ENCODE assay signal across 22 mouse cellular contexts in the genomic region with DNA sequence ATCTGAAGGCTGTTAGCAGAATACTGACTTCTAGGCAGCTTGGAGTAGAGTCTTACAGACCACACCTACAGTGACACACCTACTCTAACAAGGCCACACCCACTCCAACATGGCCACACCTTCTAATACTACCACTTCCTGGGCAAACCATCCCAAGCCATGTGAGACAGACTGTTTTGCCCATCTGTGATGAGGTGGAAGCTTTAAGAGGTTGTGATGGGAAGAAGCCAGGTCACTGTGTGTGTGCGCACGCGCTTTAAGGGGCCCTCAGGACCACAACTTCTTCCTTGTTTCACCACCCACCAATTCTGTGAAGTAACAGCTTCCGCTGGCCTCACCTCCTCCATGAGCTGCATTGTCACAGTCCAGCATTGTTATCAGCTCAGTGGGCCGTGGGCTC.
DNase-seq lines count a peak whose midpoint lies in the region; ATAC-seq and TF ChIP-seq lines count a peak whose summit lies in the region.
"Had no signal": no experiment of that assay in that cellular context is flagged by ENCODE, and none has a peak within 500 bp of the region (broad histone marks: within the 10 kb centered on the region; RNA-seq: fewer than 3 reads in every experiment).

No protein-coding gene starts in this region.

- DNase-seq in midbrain, embryonic 10.5 days (ENCODE audit: low spot score), result no peak
- no peak for DNase-seq in midbrain, postnatal 0 days (ENCODE audit: low spot score)
- peak; percentile 48 for DNase-seq in R1 (ENCODE audit: low read depth, low spot score)
- peak; percentile 28 for DNase-seq in liver, postnatal 0 days
- no peak for DNase-seq in right cerebral cortex, postnatal 14 days
- no peak for DNase-seq in right cerebral cortex, adult 2 months (ENCODE audit: low spot score in 2 of 2)
- DNase-seq: adrenal gland, adult 2 months; cerebellum, adult 9-10 months; embryo, embryonic 11 days; forebrain, postnatal 0 days; gastrocnemius, postnatal 14 days; heart, postnatal 14 days; kidney, postnatal 14 days; layer of hippocampus, adult 9-11 months; lung, postnatal 14 days; right cerebral cortex, adult 18-20 months; thymus, postnatal 36 days had no signal

- TF ChIP-seq CTCF in midbrain, postnatal 0 days (IDR thresholded peaks at IDR 0.05), result no peak
- no peak for TF ChIP-seq CTCF in liver, postnatal 0 days (IDR thresholded peaks at IDR 0.05; ENCODE audit: low read depth)

- TF ChIP-seq EP300 in liver, postnatal 0 days (IDR thresholded peaks at IDR 0.05; ENCODE audit: low read depth), result no peak

- peaks cover 41% of the 10 kb centered on the region for H3K4me1 ChIP-seq in midbrain, embryonic 10.5 days
- H3K4me1 ChIP-seq in midbrain, postnatal 0 days (ENCODE audit: insufficient read depth, low read length), result no peaks in the 10 kb centered on the region
- no peaks in the 10 kb centered on the region; the same call in 1 of the 2 replicates for H3K4me1 ChIP-seq in liver, postnatal 0 days (ENCODE audit: insufficient read depth)
- H3K4me1 ChIP-seq in kidney, embryonic 14.5 days (ENCODE audit: control insufficient read depth, insufficient read depth, low read length), result no peaks in the 10 kb centered on the region
- H3K4me1 ChIP-seq: heart, embryonic 10.5 days had no signal

- peaks cover 10% of the 10 kb centered on the region; the same call in 1 of the 2 replicates for H3K27me3 ChIP-seq in midbrain, embryonic 10.5 days (ENCODE audit: low read depth, poor library complexity, severe bottlenecking)
- no peaks in the 10 kb centered on the region for H3K27me3 ChIP-seq in midbrain, postnatal 0 days (ENCODE audit: insufficient read depth, low read length)
- H3K27me3 ChIP-seq in liver, postnatal 0 days (ENCODE audit: insufficient read depth, low read length), result no peaks in the 10 kb centered on the region
- no peaks in the 10 kb centered on the region for H3K27me3 ChIP-seq in kidney, embryonic 14.5 days (ENCODE audit: control insufficient read depth, insufficient read depth, low read length)
- H3K27me3 ChIP-seq: Patski had no signal

- no peak overlapping the region for H3K9ac ChIP-seq in midbrain, postnatal 0 days (replicated peaks; ENCODE audit: low read length, poor library complexity, severe bottlenecking)
- no peak overlapping the region for H3K9ac ChIP-seq in liver, postnatal 0 days (replicated peaks)
- H3K9ac ChIP-seq in kidney, embryonic 14.5 days (ENCODE audit: low read depth, low read length), result no peak overlapping the region
- H3K9ac ChIP-seq: forebrain, postnatal 0 days had no signal

- no peak overlapping the region for H3K4me2 ChIP-seq in midbrain, postnatal 0 days (ENCODE audit: low read depth, low read length, poor library complexity, severe bottlenecking)
- H3K4me2 ChIP-seq in liver, postnatal 0 days (ENCODE audit: low read depth, low read length), result no peak overlapping the region
- H3K4me2 ChIP-seq in kidney, embryonic 14.5 days (replicated peaks; ENCODE audit: low read depth, low read length), result no peak overlapping the region

- ATAC-seq in midbrain, postnatal 0 days (ENCODE audit: low FRiP score), result no peak
- ATAC-seq in erythroblast, adult 5-6 weeks (replicated peaks; ENCODE audit: low FRiP score, poor library complexity, severe bottlenecking), result peak; percentile 46; the same call in 1 of the 2 replicates
- ATAC-seq in liver, postnatal 0 days, result peak; percentile 60
- ATAC-seq in kidney, embryonic 14.5 days (ENCODE audit: low FRiP score, low TSS enrichment), result no peak
- ATAC-seq: forebrain, postnatal 0 days; intestine, embryonic 16.5 days; Patski had no signal

- H3K9me3 ChIP-seq in midbrain, embryonic 10.5 days (replicated peaks), result no peaks in the 10 kb centered on the region
- no peaks in the 10 kb centered on the region for H3K9me3 ChIP-seq in midbrain, postnatal 0 days (ENCODE audit: low read length)
- H3K9me3 ChIP-seq in liver, postnatal 0 days (ENCODE audit: low read length), result no peaks in the 10 kb centered on the region
- H3K9me3 ChIP-seq in kidney, embryonic 14.5 days (ENCODE audit: control insufficient read depth, low read length), result no peaks in the 10 kb centered on the region
- H3K9me3 ChIP-seq: heart, embryonic 10.5 days had no signal

- no peaks in the 10 kb centered on the region for H3K36me3 ChIP-seq in midbrain, embryonic 10.5 days
- H3K36me3 ChIP-seq in midbrain, postnatal 0 days (ENCODE audit: insufficient read depth, low read length), result no peaks in the 10 kb centered on the region
- H3K36me3 ChIP-seq in liver, postnatal 0 days (replicated peaks; ENCODE audit: insufficient read depth, low read length), result no peaks in the 10 kb centered on the region
- no peaks in the 10 kb centered on the region for H3K36me3 ChIP-seq in kidney, embryonic 14.5 days (ENCODE audit: control insufficient read depth, insufficient read depth, low read length)
- H3K36me3 ChIP-seq: heart, embryonic 10.5 days had no signal

- no peak overlapping the region for H3K4me3 ChIP-seq in midbrain, embryonic 10.5 days
- H3K4me3 ChIP-seq in midbrain, postnatal 0 days (ENCODE audit: low read depth, low read length), result no peak overlapping the region
- H3K4me3 ChIP-seq in liver, postnatal 0 days (ENCODE audit: low read depth, low read length), result no peak overlapping the region
- no peak overlapping the region for H3K4me3 ChIP-seq in kidney, embryonic 14.5 days (ENCODE audit: low read length)
- H3K4me3 ChIP-seq: heart, embryonic 10.5 days had no signal

- WGBS in midbrain, embryonic 10.5 days, result 83% methylated on average over 5 of the region's 5 CpGs
- 90% methylated on average over 5 of the region's 5 CpGs for WGBS in midbrain, postnatal 0 days
- 68% methylated on average over 5 of the region's 5 CpGs for WGBS in liver, postnatal 0 days (ENCODE audit: insufficient replicate concordance)
- 95% methylated on average over 5 of the region's 5 CpGs for WGBS in kidney, embryonic 14.5 days

- H3K27ac ChIP-seq in midbrain, embryonic 10.5 days (replicated peaks), result peak overlapping the region; percentile 61; the same call in 1 of the 2 replicates
- no peak overlapping the region for H3K27ac ChIP-seq in midbrain, postnatal 0 days (ENCODE audit: low read depth, low read length)
- no peak overlapping the region for H3K27ac ChIP-seq in liver, postnatal 0 days (ENCODE audit: low read depth)
- no peak overlapping the region for H3K27ac ChIP-seq in kidney, embryonic 14.5 days (ENCODE audit: low read depth, low read length)
- H3K27ac ChIP-seq: heart, embryonic 10.5 days had no signal

Comparison
In these comparisons a context has a peak if more than half of its experiments do, and no peak if none do; other contexts are left out.
1. DNase-seq: peak in R1 (single experiment) and liver, postnatal 0 days (single experiment); none in midbrain, embryonic 10.5 days (single experiment), midbrain, postnatal 0 days (single experiment), right cerebral cortex, postnatal 14 days (single experiment) and right cerebral cortex, adult 2 months (0 of 2).
2. ATAC-seq: peak in erythroblast, adult 5-6 weeks (single experiment) and liver, postnatal 0 days (single experiment); none in midbrain, postnatal 0 days (single experiment) and kidney, embryonic 14.5 days (single experiment).